Mouse (Mus musculus) layer of hippocampus, adult 9-10 months (tissue): Measurements from ENCODE around the gene Ninj1.

Source experiments
- DNase-seq: peaks from one replicate; pipeline ENCODE4 v3.0.0; 2022; ENCODE audit warnings: low spot score

The Ninj1 gene

GRCm38 (mm10) chr13:49233792-49234572 is 46.7 kb downstream of the Ninj1 start:
- DNase-seq = no peak

- no peak for DNase-seq
These were observed 47.4 kb downstream of the Ninj1 start for GRCm38 (mm10) chr13:49234711-49235110.

- no peak for DNase-seq
These were observed 50.3 kb downstream of the Ninj1 start for GRCm38 (mm10) chr13:49237617-49238016.

- DNase-seq = no peak
These were observed 51.5 kb downstream of the Ninj1 start for GRCm38 (mm10) chr13:49238737-49239136.

GRCm38 (mm10) chr13:49242321-49243065 is 55.2 kb downstream of the Ninj1 start:
- no peak for DNase-seq

- no peak for DNase-seq
These were observed 56.2 kb downstream of the Ninj1 start for GRCm38 (mm10) chr13:49243492-49243891.

- no peak for DNase-seq
These were observed 58.0 kb downstream of the Ninj1 start for GRCm38 (mm10) chr13:49245251-49245650.
